Mouse (Mus musculus) ES-E14 (cell line): ENCODE results near the gene Klhl33.

Experiments
- CHD2 ChIP-seq: IDR thresholded peaks from 2 replicates; pipeline ENCODE4 v1.6.1; 2014; ENCODE audit warnings: mild to moderate bottlenecking, low read depth, low read length, inconsistent platforms
- HCFC1 ChIP-seq: IDR thresholded peaks from 2 replicates; pipeline ENCODE4 v1.6.1; 2012; ENCODE audit warnings: low read length, inconsistent platforms, borderline replicate concordance; ENCODE audit not compliant: insufficient read depth
- MAFK ChIP-seq: IDR thresholded peaks from 2 replicates; pipeline ENCODE4 v1.6.1; 2014; ENCODE audit warnings: mild to moderate bottlenecking, low read depth, low read length, inconsistent platforms; ENCODE audit not compliant: insufficient read depth
- ZC3H11A ChIP-seq: IDR thresholded peaks from 2 replicates; pipeline ENCODE4 v1.6.1; 2012; ENCODE audit warnings: low read depth, mild to moderate bottlenecking, inconsistent platforms, low read length, borderline replicate concordance
- ZNF384 ChIP-seq: IDR thresholded peaks from 2 replicates; pipeline ENCODE4 v1.6.1; 2012; ENCODE audit warnings: low read depth, low read length, inconsistent platforms

DNA sequence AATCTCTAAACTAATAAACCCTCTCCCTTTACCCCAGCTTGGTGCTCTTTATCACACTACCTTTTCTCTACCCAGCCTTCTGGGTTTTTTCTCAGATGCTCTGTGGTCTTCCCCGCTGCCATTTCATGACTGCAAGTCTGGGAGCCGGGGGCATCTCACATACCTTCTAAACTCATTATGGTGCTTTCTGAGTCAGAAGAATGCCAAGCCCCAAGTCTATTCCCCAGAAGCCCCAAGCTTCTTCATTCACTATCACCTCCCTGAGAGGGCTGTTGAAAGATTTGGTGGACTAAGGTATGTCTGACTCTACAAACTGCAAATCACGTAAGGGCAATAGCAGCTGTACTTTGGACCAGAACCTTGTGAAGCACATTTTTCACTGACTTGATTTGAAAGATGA, 30.3 kb downstream of the Klhl33 start:
- no peak for TF ChIP-seq ZNF384
- TF ChIP-seq ZC3H11A, result no peak
- no peak for TF ChIP-seq CHD2
- no peak for TF ChIP-seq MAFK
- no peak for TF ChIP-seq HCFC1
